Mouse (Mus musculus) liver, embryonic 15.5 days (tissue): ENCODE results near the gene Olfr769. TPM values are rescaled to one million over a fixed set of nuclear protein-coding genes. Genes with fewer than 3 reads are reported as not detected.
"Not testable (repeated sequence)": the region's sequence is repeated elsewhere in the genome, so short reads cannot be mapped to it uniquely, and the experiment has no call there.

Experiments used
- ATAC-seq: fragments of 200-750 bp; cut with Nextera tagmentation; 2 replicates; pipeline ENCODE4 v1.8.0; 2017; ENCODE audit warnings: moderate number of reproducible peaks, mild to moderate bottlenecking, moderate library complexity; ENCODE audit not compliant: insufficient read depth
- H3K27ac ChIP-seq: fragments of 300-500 bp; sonication (generic); replicated peaks from 2 replicates; pipeline ENCODE4 v1.5.1; 2015; ENCODE audit warnings: mild to moderate bottlenecking, inconsistent platforms
- H3K27me3 ChIP-seq: fragments of 300-500 bp; sonication (generic); 2 replicates; pipeline ENCODE4 v1.6.1; 2015; ENCODE audit warnings: mild to moderate bottlenecking, inconsistent platforms
- H3K36me3 ChIP-seq: fragments of 300-500 bp; sonication (generic); replicated peaks from 2 replicates; pipeline ENCODE4 v1.6.1; 2015; ENCODE audit warnings: moderate library complexity, mild to moderate bottlenecking, inconsistent platforms
- H3K4me1 ChIP-seq: fragments of 300-500 bp; sonication (generic); replicated peaks from 2 replicates; pipeline ENCODE4 v1.6.1; 2015; ENCODE audit warnings: inconsistent platforms
- H3K4me2 ChIP-seq: fragments of 300-500 bp; sonication (generic); 2 replicates; pipeline ENCODE4 v1.6.1; 2015; ENCODE audit warnings: moderate library complexity, mild to moderate bottlenecking, inconsistent platforms
- H3K4me3 ChIP-seq: fragments of 300-500 bp; sonication (generic); replicated peaks from 2 replicates; pipeline ENCODE4 v1.5.1; 2015; ENCODE audit warnings: mild to moderate bottlenecking, inconsistent platforms
- H3K9ac ChIP-seq: fragments of 300-500 bp; sonication (generic); 2 replicates; pipeline ENCODE4 v1.6.1; 2015; ENCODE audit warnings: moderate library complexity, mild to moderate bottlenecking, inconsistent platforms
- H3K9me3 ChIP-seq: fragments of 300-500 bp; sonication (generic); replicated peaks from 2 replicates; pipeline ENCODE4 v1.6.1; 2016; ENCODE audit warnings: inconsistent platforms
- WGBS: fragments of 180-500 bp; shearing (Covaris S2); methylation state at CpG from one replicate; pipeline ENCODE4 v1.1.7; 2015; ENCODE audit warnings: mixed read lengths; ENCODE audit not compliant: insufficient replicate concordance; 5-methylcytosine and 5-hydroxymethylcytosine counted together
- polyA plus RNA-seq: library from polyadenylated mRNA; unstranded; fragments of >200 nt; fragmentation: Nextera tagmentation; extraction: Ambion mirVana; gene quantifications from 2 replicates; pipeline ENCODE4 v1.2.1, GENCODE M21; 2015

The Olfr769 gene
- polyA plus RNA-seq = not detected in 2 replicates

DNA sequence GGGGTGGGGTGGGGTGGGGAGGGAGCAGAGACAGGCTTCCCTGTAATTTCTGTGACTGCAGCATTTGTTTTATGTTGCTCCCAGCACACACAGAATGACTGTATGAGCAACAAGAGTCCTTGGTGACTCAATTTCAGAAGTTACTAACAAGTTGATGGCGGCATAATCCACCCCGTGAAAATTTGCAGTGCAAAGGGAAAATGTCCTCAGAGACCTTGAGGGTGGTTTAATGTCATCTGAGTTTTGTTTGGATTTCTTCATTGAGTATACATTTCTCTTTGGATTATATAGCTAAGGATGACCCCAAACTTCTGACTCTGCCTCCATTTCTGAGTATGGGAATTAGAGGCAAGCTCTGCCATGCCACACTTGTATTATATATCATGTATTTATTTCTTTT, at the start of gene Olfr769:
Gene Olfr769 (minus strand): TSS at position 101 of the 400 bp plus-strand sequence.
- Histone ChIP-seq H3K27me3 (no peaks in the 10 kb centered on the region), H3K4me3 (no peak within 1 kb of the TSS), H3K9me3 (0 out of 2 replicates have a peak, but pooled peaks cover 4% of the 10 kb centered on the region), H3K36me3 (no peaks in the 10 kb centered on the region), H3K4me2 (no peak within 1 kb of the TSS), H3K27ac (no peak within 1 kb of the TSS), H3K9ac (no peak within 1 kb of the TSS), H3K4me1 (no peaks in the 10 kb centered on the region)
- no peak for ATAC-seq
- WGBS = 61% methylated on average over 2 of the region's 2 CpGs

DNA sequence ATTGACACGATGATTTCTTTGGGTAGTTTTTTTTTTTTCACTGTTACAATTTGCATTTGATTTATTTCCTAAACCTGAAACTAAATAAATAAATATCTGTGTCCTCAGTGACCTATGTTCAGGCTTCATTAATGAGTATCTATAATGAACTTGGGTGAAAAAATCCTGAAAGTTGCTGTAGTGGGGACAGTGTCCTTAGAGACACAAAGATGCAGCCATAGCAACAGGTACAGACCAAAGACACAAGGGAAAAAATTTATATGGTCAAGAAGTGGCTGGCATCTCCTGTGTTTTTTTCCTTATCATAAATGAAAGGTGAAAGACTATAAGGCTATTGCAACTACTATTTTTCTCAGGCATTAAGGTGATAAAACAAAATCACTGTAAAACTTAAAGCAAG, 47.0 kb upstream of the Olfr769 start, which contains the start of gene Olfr771:
Gene Olfr771 (minus strand): TSS at position 101 of the 400 bp plus-strand sequence.
- Histone ChIP-seq H3K4me3 (no peak within 1 kb of the TSS), H3K9ac (no peak within 1 kb of the TSS), H3K36me3 (no peaks in the 10 kb centered on the region), H3K27ac (no peak within 1 kb of the TSS), H3K4me2 (no peak within 1 kb of the TSS), H3K4me1 (no peaks in the 10 kb centered on the region), H3K9me3 (no peaks in the 10 kb centered on the region), H3K27me3 (no peaks in the 10 kb centered on the region)
- no peak for ATAC-seq
- 65% methylated on average over 1 of the region's 1 CpGs for WGBS

DNA sequence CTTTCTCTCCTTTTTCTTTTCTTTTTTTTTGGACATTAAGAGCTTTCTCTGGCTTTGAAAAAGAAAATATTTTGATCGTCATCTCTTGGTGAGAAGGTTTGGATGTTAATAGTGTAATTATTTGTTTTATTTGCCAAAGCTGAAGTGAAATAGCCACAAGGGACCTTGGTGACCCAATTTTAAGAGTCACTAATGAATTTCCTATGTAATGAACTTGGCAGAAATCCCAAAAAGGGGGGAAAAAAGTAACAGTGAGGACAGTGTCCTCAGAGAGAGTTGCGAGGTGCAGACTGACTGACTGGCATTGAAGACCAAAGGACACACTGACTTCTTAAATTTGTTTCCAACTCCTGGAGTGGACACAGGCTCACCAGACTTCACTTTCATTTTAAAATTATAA, 21.2 kb upstream of the Olfr769 start, which contains the start of gene Olfr770:
Gene Olfr770 (minus strand): TSS at position 101 of the 400 bp plus-strand sequence.
- WGBS = 61% methylated on average over 2 of the region's 2 CpGs
- no peak within 1 kb of the TSS for H3K4me2 ChIP-seq
- H3K36me3 ChIP-seq = no peaks in the 10 kb centered on the region
- H3K27ac ChIP-seq = no peak within 1 kb of the TSS
- ATAC-seq = no peak
- no peak within 1 kb of the TSS for H3K9ac ChIP-seq
- H3K9me3 ChIP-seq = no peaks in the 10 kb centered on the region
- H3K4me1 ChIP-seq = no peaks in the 10 kb centered on the region
- H3K27me3 ChIP-seq = no peaks in the 10 kb centered on the region
- no peak within 1 kb of the TSS for H3K4me3 ChIP-seq

DNA sequence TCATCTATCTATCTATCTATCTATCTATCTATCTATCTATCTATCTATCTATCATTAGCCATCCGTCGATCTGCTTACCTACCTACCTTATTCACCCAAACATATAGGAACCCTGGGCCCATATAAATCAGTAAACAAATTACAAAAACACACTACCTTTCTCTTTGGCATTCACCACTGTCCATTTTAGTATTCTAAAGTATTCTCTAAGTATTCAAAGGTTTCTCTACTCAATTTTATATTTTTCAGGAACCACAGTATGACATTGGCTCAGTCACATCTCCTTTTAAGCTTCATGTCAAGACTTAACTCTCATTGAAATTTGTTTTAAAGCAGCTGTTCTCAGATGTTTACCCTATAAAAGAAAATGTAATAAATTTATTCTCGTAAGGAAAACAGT, 2.5 kb downstream of the Olfr769 start:
- no peak overlapping the region for H3K9ac ChIP-seq
- 79% methylated on average over 3 of the region's 3 CpGs for WGBS
- ATAC-seq = no peak
- no peak overlapping the region for H3K27ac ChIP-seq
- H3K4me1 ChIP-seq = no peaks in the 10 kb centered on the region
- no peaks in the 10 kb centered on the region for H3K27me3 ChIP-seq
- no peaks in the 10 kb centered on the region for H3K36me3 ChIP-seq
- no peak overlapping the region for H3K4me3 ChIP-seq
- peaks cover 7% of the 10 kb centered on the region; the same call in 1 of the 2 replicates for H3K9me3 ChIP-seq
- H3K4me2 ChIP-seq = no peak overlapping the region

DNA sequence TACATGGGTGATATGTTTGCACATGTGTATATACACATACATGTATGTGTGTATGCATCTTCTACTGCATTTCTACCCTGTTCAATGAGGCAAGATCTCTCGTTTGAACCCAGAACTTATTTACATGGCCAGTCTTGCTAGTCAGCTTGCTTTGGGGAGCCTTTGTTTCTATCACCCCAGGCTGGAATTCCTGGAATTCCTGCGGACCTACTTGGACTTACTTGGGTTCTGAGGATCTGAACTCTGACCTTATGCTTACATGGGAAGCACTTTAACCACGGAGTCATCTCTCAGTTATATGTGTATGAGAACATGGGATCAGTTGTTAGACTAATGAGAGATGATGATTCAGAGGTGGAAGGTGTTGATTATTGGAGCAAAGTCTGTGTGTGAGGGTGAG, 16.4 kb downstream of the Olfr769 start:
- H3K4me2 ChIP-seq = no peak overlapping the region
- H3K4me1 ChIP-seq = no peaks in the 10 kb centered on the region
- no peak for ATAC-seq
- no peak overlapping the region for H3K9ac ChIP-seq
- no peaks in the 10 kb centered on the region for H3K36me3 ChIP-seq
- H3K27ac ChIP-seq = no peak overlapping the region
- 38% methylated on average over 3 of the region's 3 CpGs for WGBS
- no peaks in the 10 kb centered on the region for H3K27me3 ChIP-seq
- no peak overlapping the region for H3K4me3 ChIP-seq
- H3K9me3 ChIP-seq = no peaks in the 10 kb centered on the region

DNA sequence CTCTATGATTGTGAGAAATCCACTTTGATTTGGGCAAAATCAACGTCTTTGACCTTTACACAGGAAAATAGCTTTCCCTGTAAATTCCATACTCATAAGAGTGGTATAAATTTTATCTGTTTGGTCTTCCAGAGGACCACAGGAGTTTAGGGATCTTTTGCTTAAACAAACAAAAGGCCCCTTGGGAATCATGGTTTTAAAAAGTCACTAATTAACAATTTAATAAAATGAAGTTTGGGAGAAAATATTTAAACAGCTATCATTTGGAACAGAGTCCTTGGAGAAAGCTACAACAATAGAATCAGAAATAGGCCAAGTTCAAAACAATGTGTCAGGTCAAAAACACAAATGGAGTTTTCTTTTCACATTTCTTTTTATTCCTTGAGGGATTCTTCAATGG, 18.4 kb downstream of the Olfr769 start, which contains the start of gene Olfr768:
Gene Olfr768 (minus strand): TSS at position 101 of the 400 bp plus-strand sequence.
- H3K9ac ChIP-seq = no peak within 1 kb of the TSS
- no peak within 1 kb of the TSS for H3K27ac ChIP-seq
- no peaks in the 10 kb centered on the region for H3K9me3 ChIP-seq
- H3K27me3 ChIP-seq = no peaks in the 10 kb centered on the region
- no peaks in the 10 kb centered on the region for H3K4me1 ChIP-seq
- H3K36me3 ChIP-seq = no peaks in the 10 kb centered on the region
- H3K4me2 ChIP-seq = no peak within 1 kb of the TSS
- WGBS = 44% methylated on average over 1 of the region's 1 CpGs
- no peak for ATAC-seq
- no peak within 1 kb of the TSS for H3K4me3 ChIP-seq

DNA sequence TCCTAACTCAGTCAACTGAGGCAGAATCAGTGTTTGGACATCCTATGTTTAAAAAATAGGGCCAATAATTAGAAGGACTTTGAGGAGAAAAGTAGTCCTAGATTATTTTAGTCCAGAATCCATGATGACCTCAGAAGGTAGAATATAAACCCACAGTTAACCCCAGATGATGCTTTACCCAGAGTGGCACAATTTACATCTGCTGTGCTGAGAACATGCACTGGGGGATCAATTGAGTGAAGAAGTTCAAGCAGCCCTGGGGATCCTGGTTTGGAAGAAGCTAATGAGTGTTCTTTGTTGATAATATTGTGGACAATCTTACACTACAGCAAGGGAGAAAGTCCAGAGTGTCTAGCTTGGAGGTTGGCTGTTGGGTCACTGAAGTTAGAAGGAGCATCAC, 34.9 kb downstream of the Olfr769 start, which contains the start of gene Olfr767:
Gene Olfr767 (minus strand): TSS at position 101 of the 400 bp plus-strand sequence.
- H3K4me2 ChIP-seq, H3K9me3 ChIP-seq, H3K27me3 ChIP-seq, H3K9ac ChIP-seq, H3K4me1 ChIP-seq, ATAC-seq, H3K27ac ChIP-seq, H3K36me3 ChIP-seq, H3K4me3 ChIP-seq: not testable (repeated sequence)

DNA sequence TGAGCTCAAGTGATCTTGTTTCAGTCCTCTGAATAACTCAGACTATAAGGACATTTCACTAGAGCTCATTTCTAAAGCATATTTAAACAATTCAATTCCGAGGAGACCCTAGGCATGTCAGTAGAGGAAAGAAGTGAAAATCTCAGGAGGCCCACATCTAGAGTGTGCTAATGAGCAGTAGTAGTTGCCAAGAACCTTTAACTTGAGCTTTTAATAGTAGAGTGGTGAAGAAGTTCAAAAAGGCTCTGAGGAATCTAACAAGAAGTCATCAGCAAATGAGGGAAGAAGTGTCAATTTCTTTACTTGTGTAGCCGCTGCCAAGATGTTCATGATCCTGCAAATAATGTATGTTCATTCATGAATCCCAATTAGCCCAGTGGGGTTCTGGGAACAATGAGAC, 48.8 kb downstream of the Olfr769 start, which contains the start of gene Olfr766-ps1:
Gene Olfr766-ps1 (minus strand): TSS at position 101 of the 400 bp plus-strand sequence.
- 56% methylated on average over 2 of the region's 2 CpGs for WGBS
- H3K9ac ChIP-seq = no peak within 1 kb of the TSS
- no peak within 1 kb of the TSS for H3K4me3 ChIP-seq
- ATAC-seq = no peak
- no peaks in the 10 kb centered on the region for H3K9me3 ChIP-seq
- no peak within 1 kb of the TSS for H3K4me2 ChIP-seq
- H3K4me1 ChIP-seq = no peaks in the 10 kb centered on the region
- no peaks in the 10 kb centered on the region for H3K27me3 ChIP-seq
- no peak within 1 kb of the TSS for H3K27ac ChIP-seq
- no peaks in the 10 kb centered on the region for H3K36me3 ChIP-seq

Other genes starting within 250 kb of the Olfr769 start
- gene Gdf11, start 226.1 kb downstream of the Olfr769 start, polyA plus RNA-seq = 0.26 and 0.31 TPM in 2 replicates
- 102 and 113 TPM in 2 replicates for gene Cd63, start 216.9 kb downstream of the Olfr769 start, polyA plus RNA-seq
- gene Rdh5, start 195.0 kb downstream of the Olfr769 start, polyA plus RNA-seq = 18.4 and 24.3 TPM in 2 replicates
- gene Bloc1s1, start 193.8 kb downstream of the Olfr769 start, polyA plus RNA-seq = 93.9 and 96.1 TPM in 2 replicates
- gene Itga7, start 184.0 kb downstream of the Olfr769 start, polyA plus RNA-seq = 0.81 and 1.1 TPM in 2 replicates
- gene Mettl7b, start 156.9 kb downstream of the Olfr769 start, polyA plus RNA-seq = not detected in 2 replicates
- not detected in 2 replicates for gene Olfr9, start 128.4 kb downstream of the Olfr769 start, polyA plus RNA-seq
- not detected in 2 replicates for gene Olfr763, start 107.1 kb downstream of the Olfr769 start, polyA plus RNA-seq
- gene Olfr764-ps1, start 78.0 kb downstream of the Olfr769 start, polyA plus RNA-seq = not detected in 2 replicates
- gene Olfr765, start 67.9 kb downstream of the Olfr769 start, polyA plus RNA-seq = not detected in 2 replicates
- gene Olfr766-ps1, start 48.9 kb downstream of the Olfr769 start, polyA plus RNA-seq = not detected in 2 replicates
- gene Olfr767, start 35.0 kb downstream of the Olfr769 start, polyA plus RNA-seq = not detected in 2 replicates
- not detected in 2 replicates for gene Olfr768, start 18.5 kb downstream of the Olfr769 start, polyA plus RNA-seq
- gene Olfr770, start 21.1 kb upstream of the Olfr769 start, polyA plus RNA-seq = not detected in 2 replicates
- gene Olfr771, start 46.9 kb upstream of the Olfr769 start, polyA plus RNA-seq = not detected in 2 replicates
- gene Olfr772, start 60.1 kb upstream of the Olfr769 start, polyA plus RNA-seq = not detected in 2 replicates
- gene Olfr773, start 69.6 kb upstream of the Olfr769 start, polyA plus RNA-seq = not detected in 2 replicates
- not detected in 2 replicates for gene Olfr774, start 118.3 kb upstream of the Olfr769 start, polyA plus RNA-seq
- not detected in 2 replicates for gene Olfr775, start 130.6 kb upstream of the Olfr769 start, polyA plus RNA-seq
- gene Olfr776, start 141.3 kb upstream of the Olfr769 start, polyA plus RNA-seq = not detected in 2 replicates
- not detected in 2 replicates for gene Olfr777, start 153.6 kb upstream of the Olfr769 start, polyA plus RNA-seq
- gene Olfr780, start 200.3 kb upstream of the Olfr769 start, polyA plus RNA-seq = not detected in 2 replicates
- not detected in 2 replicates for gene Olfr781, start 211.0 kb upstream of the Olfr769 start, polyA plus RNA-seq
- gene Olfr782, start 231.0 kb upstream of the Olfr769 start, polyA plus RNA-seq = not detected in 2 replicates